Mouse (Mus musculus) kidney, adult 2 months (tissue): Measurements from ENCODE around the gene Syap1.

Experiments
- CTCF ChIP-seq: fragments of 200-500 bp; conservative IDR thresholded peaks from 2 replicates; pipeline ENCODE4 v1.5.1; 2011; ENCODE audit warnings: low read depth, mild to moderate bottlenecking, control low read depth, low read length, moderate library complexity, mixed read lengths; ENCODE audit not compliant: insufficient read depth, insufficient read length
- POLR2A ChIP-seq: fragments of 200-500 bp; IDR thresholded peaks from one replicate; pipeline ENCODE4 v1.6.1; 2011; ENCODE audit warnings: low read depth, low read length, control low read depth

DNA sequence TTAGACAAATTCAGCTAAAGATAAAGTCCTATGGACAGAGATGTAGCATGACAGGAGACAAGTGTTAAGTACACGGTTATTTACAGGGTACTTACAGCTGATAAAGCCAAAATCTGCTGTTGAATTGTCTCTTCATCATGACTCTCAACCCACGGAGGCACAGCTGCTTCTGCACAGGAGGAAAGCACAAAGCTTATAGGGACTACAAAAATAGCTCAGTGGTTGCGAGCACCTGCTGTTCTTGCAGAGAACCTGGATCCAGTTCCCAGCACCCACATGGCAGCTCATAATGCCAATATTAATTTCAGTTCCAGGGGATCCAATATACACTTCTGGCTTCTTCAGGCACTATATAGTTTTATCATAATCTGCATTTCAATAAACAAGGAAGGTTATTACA is 10.0 kb downstream of the Syap1 start:
- TF ChIP-seq CTCF: no peak
- no peak for TF ChIP-seq POLR2A
